Mouse (Mus musculus): Measurements from ENCODE around the gene Mief2.

Mief2 gene

GRCm38 (mm10) chr11:60719263-60719662 lies 8.9 kb upstream of the Mief2 start:
- no peak for DNase-seq (ENCODE audit: low read depth)

- DNase-seq (ENCODE audit: low read depth): peak; percentile 84
These were observed 1.4 kb upstream of the Mief2 start, which contains the start of gene Flii for GRCm38 (mm10) chr11:60726601-60727391. Gene Flii (minus strand): TSS chr11:60727263.

GRCm38 (mm10) chr11:60727392-60728140 lies 632 bp upstream of the Mief2 start:
- DNase-seq (ENCODE audit: low read depth): no peak

GRCm38 (mm10) chr11:60729217-60729641 lies 1.0 kb downstream of the Mief2 start:
- DNase-seq (ENCODE audit: low read depth): no peak

- DNase-seq (ENCODE audit: low read depth): no peak
These were observed 2.0 kb downstream of the Mief2 start for GRCm38 (mm10) chr11:60730169-60730568.

- no peak for DNase-seq (ENCODE audit: low read depth)
These were observed 3.1 kb downstream of the Mief2 start for GRCm38 (mm10) chr11:60731251-60731650.

GRCm38 (mm10) chr11:60734206-60734605 lies 6.0 kb downstream of the Mief2 start:
- no peak for DNase-seq (ENCODE audit: low read depth)

GRCm38 (mm10) chr11:60735191-60735590 lies 7.0 kb downstream of the Mief2 start:
- DNase-seq (ENCODE audit: low read depth): no peak

GRCm38 (mm10) chr11:60736491-60736890 lies 8.3 kb downstream of the Mief2 start:
- DNase-seq (ENCODE audit: low read depth): no peak

GRCm38 (mm10) chr11:60737450-60737849 lies 9.3 kb downstream of the Mief2 start:
- DNase-seq (ENCODE audit: low read depth): no peak

- DNase-seq (ENCODE audit: low read depth): no peak
These were observed 12.1 kb downstream of the Mief2 start for GRCm38 (mm10) chr11:60740321-60740720.

- no peak for DNase-seq (ENCODE audit: low read depth)
These were observed 27.4 kb downstream of the Mief2 start for GRCm38 (mm10) chr11:60755570-60755969.

GRCm38 (mm10) chr11:60761681-60762080 lies 33.5 kb downstream of the Mief2 start:
- DNase-seq (ENCODE audit: low read depth): no peak

- DNase-seq (ENCODE audit: low read depth): no peak
These were observed 38.8 kb downstream of the Mief2 start for GRCm38 (mm10) chr11:60766969-60767368.

- DNase-seq (ENCODE audit: low read depth): no peak
These were observed 41.1 kb downstream of the Mief2 start for GRCm38 (mm10) chr11:60769322-60769721.

- no peak for DNase-seq (ENCODE audit: low read depth)
These were observed 42.6 kb downstream of the Mief2 start for GRCm38 (mm10) chr11:60770776-60771175.

GRCm38 (mm10) chr11:60772161-60772560 lies 44.0 kb downstream of the Mief2 start:
- DNase-seq (ENCODE audit: low read depth): no peak

GRCm38 (mm10) chr11:60774158-60774689 lies 46.0 kb downstream of the Mief2 start:
- DNase-seq (ENCODE audit: low read depth): no peak

GRCm38 (mm10) chr11:60774841-60775240 lies 46.6 kb downstream of the Mief2 start:
- no peak for DNase-seq (ENCODE audit: low read depth)

- DNase-seq (ENCODE audit: low read depth): no peak
These were observed 47.4 kb downstream of the Mief2 start for GRCm38 (mm10) chr11:60775578-60775977.

GRCm38 (mm10) chr11:60776107-60776828 lies 48.1 kb downstream of the Mief2 start:
- no peak for DNase-seq (ENCODE audit: low read depth)
